Mouse (Mus musculus): ENCODE results near the gene Bhlha9. TPM values are rescaled to one million over a fixed set of nuclear protein-coding genes. Genes with fewer than 3 reads are reported as not detected.

Gene Bhlha9
- total and polyA plus RNA-seq, 3 experiments = not detected

DNA sequence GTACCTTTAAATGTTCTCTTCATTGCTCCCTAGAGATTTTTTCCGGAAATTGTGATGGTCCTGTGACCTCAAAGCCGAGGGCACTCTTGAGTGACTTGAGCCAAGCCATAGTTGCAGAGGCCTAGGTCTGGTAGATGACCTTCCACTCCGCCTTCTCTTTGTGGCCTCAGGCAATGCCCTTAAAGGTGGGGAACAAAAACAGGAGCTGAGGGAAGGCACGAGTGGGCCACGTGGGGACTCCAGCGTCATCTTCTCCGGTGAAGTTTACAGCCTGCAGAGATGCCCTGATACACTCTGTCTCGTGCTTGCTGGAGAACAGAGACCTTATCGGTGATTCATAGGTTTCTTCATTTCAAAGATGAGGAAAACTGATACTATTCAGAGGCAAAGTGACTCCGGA, 48.2 kb upstream of the Bhlha9 start:
- H3K27ac ChIP-seq (ENCODE audit: control insufficient read depth, low read depth, low read length) = no peak overlapping the region
- no peak overlapping the region for H3K4me3 ChIP-seq (ENCODE audit: control insufficient read depth in 1 of 2, insufficient read depth in 1 of 2, low read depth in 2 of 2, low read length in 2 of 2)
- no peaks in the 10 kb centered on the region for H3K27me3 ChIP-seq (ENCODE audit: control insufficient read depth in 1 of 2, insufficient read depth in 2 of 2, low read length in 2 of 2)
- H3K4me1 ChIP-seq (ENCODE audit: control insufficient read depth in 1 of 2, insufficient read depth in 2 of 2, low read length in 2 of 2) = peaks cover 0 to 11% of the 10 kb centered on the region in 2 experiments; a peak in 2 of 4 replicates
- no peaks in the 10 kb centered on the region for H3K9me3 ChIP-seq (replicated peaks; ENCODE audit: insufficient read depth, low read length)
- no peak for DNase-seq (ENCODE audit: low read depth, low spot score)
- H3K36me3 ChIP-seq (ENCODE audit: control insufficient read depth in 1 of 2, insufficient read depth in 2 of 2, low read length in 2 of 2) = peaks cover 0 to 9% of the 10 kb centered on the region in 2 experiments; a peak in 2 of 4 replicates
- TF ChIP-seq CTCF (IDR thresholded peaks at IDR 0.05 in 2 of 3, conservative IDR thresholded peaks at IDR 0.05 in 1 of 3; ENCODE audit: control insufficient read depth in 1 of 3, insufficient read depth in 1 of 3, low read depth in 2 of 3, low read length in 3 of 3, poor library complexity in 1 of 3, severe bottlenecking in 1 of 3) = no peak
- no peak for TF ChIP-seq MEF2A (IDR thresholded peaks at IDR 0.05; ENCODE audit: extremely low read depth, insufficient replicate concordance, low read depth, low read length, poor library complexity, severe bottlenecking)
- TF ChIP-seq ZMIZ1 (IDR thresholded peaks at IDR 0.05; ENCODE audit: low read depth, low read length) = no peak
- TF ChIP-seq CHD1 (IDR thresholded peaks at IDR 0.05; ENCODE audit: low read depth, low read length) = no peak
- TF ChIP-seq CHD2 (IDR thresholded peaks at IDR 0.05; ENCODE audit: low read length) = no peak
- no peak for TF ChIP-seq ZKSCAN1 (IDR thresholded peaks at IDR 0.05; ENCODE audit: low read depth, low read length)
- TF ChIP-seq TBP (IDR thresholded peaks at IDR 0.05; ENCODE audit: low read depth, low read length) = no peak
- TF ChIP-seq MAX (IDR thresholded peaks at IDR 0.05; ENCODE audit: low read length) = no peak
- no peak for TF ChIP-seq MYB (IDR thresholded peaks at IDR 0.05; ENCODE audit: low read depth, low read length)
- no peak for TF ChIP-seq USF2 (IDR thresholded peaks at IDR 0.05; ENCODE audit: borderline replicate concordance in 1 of 2, insufficient read depth in 1 of 2, low read depth in 1 of 2, low read length in 2 of 2)
- TF ChIP-seq POLR2A (IDR thresholded peaks at IDR 0.05; ENCODE audit: control insufficient read depth in 1 of 2, insufficient read depth in 1 of 2, low read depth in 1 of 2, low read length in 2 of 2, poor library complexity in 1 of 2) = no peak
- no peak for TF ChIP-seq GABPA (IDR thresholded peaks at IDR 0.05; ENCODE audit: low read depth, low read length)
- no peak for TF ChIP-seq TAL1 (IDR thresholded peaks at IDR 0.05; ENCODE audit: low read length)
- TF ChIP-seq SMC3 (IDR thresholded peaks at IDR 0.05; ENCODE audit: low read depth, low read length) = no peak
- no peak for TF ChIP-seq JUND (IDR thresholded peaks at IDR 0.05; ENCODE audit: low read depth, low read length)
- TF ChIP-seq E2F4 (IDR thresholded peaks at IDR 0.05; ENCODE audit: borderline replicate concordance, low read depth, low read length) = no peak
- H3K9ac ChIP-seq (ENCODE audit: control insufficient read depth, low read depth, low read length, poor library complexity, severe bottlenecking) = no peak overlapping the region
- no peaks in the 10 kb centered on the region for H3K79me2 ChIP-seq (ENCODE audit: control insufficient read depth, insufficient read depth, low read length, poor library complexity)

DNA sequence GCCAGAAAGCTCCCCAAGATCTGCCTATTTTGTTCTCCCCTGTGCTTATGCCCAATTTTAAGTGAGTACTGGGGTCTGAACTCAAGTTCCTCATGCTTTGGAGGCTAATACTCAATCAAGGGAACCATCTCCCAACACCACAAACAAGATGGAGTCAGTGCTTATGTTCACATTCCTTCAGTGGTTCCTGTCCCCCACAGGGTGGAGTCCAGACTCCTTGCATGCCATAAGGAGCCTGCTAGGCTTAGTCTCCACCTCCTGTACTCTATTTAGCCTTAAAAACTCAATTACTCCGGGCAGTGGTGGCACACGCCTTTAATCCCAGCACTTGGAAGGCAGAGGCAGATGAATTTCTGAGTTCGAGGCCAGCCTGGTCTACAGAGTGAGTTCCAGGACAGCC, 47.4 kb upstream of the Bhlha9 start:
- H3K9me3 ChIP-seq (replicated peaks; ENCODE audit: insufficient read depth, low read length) = no peaks in the 10 kb centered on the region
- H3K79me2 ChIP-seq (ENCODE audit: control insufficient read depth, insufficient read depth, low read length, poor library complexity) = no peaks in the 10 kb centered on the region
- no peak overlapping the region for H3K9ac ChIP-seq (ENCODE audit: control insufficient read depth, low read depth, low read length, poor library complexity, severe bottlenecking)
- DNase-seq (ENCODE audit: low read depth, low spot score) = no peak
- TF ChIP-seq MXI1 (IDR thresholded peaks at IDR 0.05; ENCODE audit: low read depth, low read length) = no peak
- TF ChIP-seq TAL1 (IDR thresholded peaks at IDR 0.05; ENCODE audit: low read length) = no peak
- no peak for TF ChIP-seq SIN3A (IDR thresholded peaks at IDR 0.05; ENCODE audit: low read length)
- no peak for TF ChIP-seq NELFE (IDR thresholded peaks at IDR 0.05; ENCODE audit: low read depth, low read length)
- no peak for TF ChIP-seq USF1 (IDR thresholded peaks at IDR 0.05; ENCODE audit: low read depth, low read length)
- H3K4me3 ChIP-seq (ENCODE audit: control insufficient read depth in 1 of 2, insufficient read depth in 1 of 2, low read depth in 2 of 2, low read length in 2 of 2) = no peak overlapping the region
- no peak overlapping the region for H3K27ac ChIP-seq (ENCODE audit: control insufficient read depth, low read depth, low read length)
- H3K27me3 ChIP-seq (ENCODE audit: control insufficient read depth in 1 of 2, insufficient read depth in 2 of 2, low read length in 2 of 2) = no peaks in the 10 kb centered on the region
- H3K4me1 ChIP-seq (ENCODE audit: control insufficient read depth in 1 of 2, insufficient read depth in 2 of 2, low read length in 2 of 2) = peaks cover 0 to 11% of the 10 kb centered on the region in 2 experiments; a peak in 2 of 4 replicates
- H3K36me3 ChIP-seq (ENCODE audit: control insufficient read depth in 1 of 2, insufficient read depth in 2 of 2, low read length in 2 of 2) = peaks cover 0 to 11% of the 10 kb centered on the region in 2 experiments; a peak in 2 of 4 replicates

All from MEL (cell line).